ENCODE assay signal across 26 mouse cellular contexts in genomic region chr6:124102334-124102733, GRCm38 (mm10).
DNase-seq lines count a peak whose midpoint lies in the region; ATAC-seq lines count a peak whose summit lies in the region.
"Had no signal": no experiment of that assay in that cellular context is flagged by ENCODE, and none has a peak within 500 bp of the region (broad histone marks: within the 10 kb centered on the region; RNA-seq: fewer than 3 reads in every experiment).

No protein-coding gene starts in this region.

- no peak overlapping the region for H3K27ac ChIP-seq in midbrain, embryonic 13.5 days
- H3K27ac ChIP-seq: embryonic facial prominence, embryonic 13.5 days; embryonic facial prominence, embryonic 15.5 days; forebrain, embryonic 10.5 days; forebrain, embryonic 12.5 days had no signal

- no peaks in the 10 kb centered on the region for H3K36me3 ChIP-seq in midbrain, embryonic 13.5 days
- H3K36me3 ChIP-seq: embryonic facial prominence, embryonic 13.5 days; embryonic facial prominence, embryonic 15.5 days; forebrain, embryonic 10.5 days; forebrain, embryonic 12.5 days; G1E had no signal

- no peak overlapping the region for H3K4me2 ChIP-seq in midbrain, embryonic 13.5 days (replicated peaks)
- H3K4me2 ChIP-seq: embryonic facial prominence, embryonic 13.5 days; embryonic facial prominence, embryonic 15.5 days; forebrain, embryonic 12.5 days had no signal

- 80% methylated on average over 4 of the region's 4 CpGs for WGBS in midbrain, embryonic 13.5 days

- H3K9me3 ChIP-seq in midbrain, embryonic 13.5 days = no peaks in the 10 kb centered on the region
- H3K9me3 ChIP-seq: embryonic facial prominence, embryonic 13.5 days; embryonic facial prominence, embryonic 15.5 days; forebrain, embryonic 10.5 days; forebrain, embryonic 12.5 days; G1E had no signal

- DNase-seq in ovary, postnatal 14 days (ENCODE audit: low spot score) = no peak
- DNase-seq: adrenal gland, adult 8-10 months; adrenal gland, postnatal 14 days; adrenal gland, postnatal 36 days; B cell, adult 2 months; cerebellum, adult 11-12 months; cerebellum, adult 2 months; cerebellum, adult 9-10 months; cerebellum, postnatal 10 days; cerebellum, postnatal 25 days; embryo, embryonic 11 days had no signal

- ATAC-seq in common myeloid progenitor, adult 5-6 weeks (replicated peaks; ENCODE audit: low read depth, poor library complexity, severe bottlenecking) = peak; percentile 87
- peak; percentile 37 to 39; a peak in 3 of 4 replicates for ATAC-seq in hematopoietic stem cell, adult 5-6 weeks (replicated peaks in 1 of 2; ENCODE audit: insufficient read depth in 1 of 2, low FRiP score in 2 of 2, low TSS enrichment in 1 of 2, low read depth in 1 of 2, poor library complexity in 2 of 2, severe bottlenecking in 2 of 2)
- ATAC-seq in megakaryocyte-erythroid progenitor cell, adult 5-6 weeks (replicated peaks; ENCODE audit: low FRiP score, low TSS enrichment, poor library complexity, severe bottlenecking) = 0 out of 2 replicates have a peak, but pooled peaks have one; percentile 22
- ATAC-seq in midbrain, embryonic 13.5 days = no peak
- ATAC-seq: activated CD4-positive, CD25-positive, alpha-beta regulatory T cell, adult 4 months; CD4-positive, CD25-positive, alpha-beta regulatory T cell, adult 4 months; forebrain, embryonic 14.5 days; forebrain, embryonic 16.5 days; Patski had no signal

- no peaks in the 10 kb centered on the region for H3K4me1 ChIP-seq in midbrain, embryonic 13.5 days (replicated peaks)
- H3K4me1 ChIP-seq: embryonic facial prominence, embryonic 13.5 days; embryonic facial prominence, embryonic 15.5 days; forebrain, embryonic 10.5 days; forebrain, embryonic 12.5 days had no signal

- no peaks in the 10 kb centered on the region for H3K27me3 ChIP-seq in midbrain, embryonic 13.5 days
- H3K27me3 ChIP-seq: embryonic facial prominence, embryonic 13.5 days; embryonic facial prominence, embryonic 15.5 days; forebrain, embryonic 12.5 days; Patski had no signal

- no peak overlapping the region for H3K4me3 ChIP-seq in midbrain, embryonic 13.5 days (replicated peaks)
- H3K4me3 ChIP-seq: embryonic facial prominence, embryonic 13.5 days; embryonic facial prominence, embryonic 15.5 days; erythroblast, embryonic 14.5 days; forebrain, embryonic 10.5 days; forebrain, embryonic 12.5 days had no signal

- H3K9ac ChIP-seq in midbrain, embryonic 13.5 days (replicated peaks) = no peak overlapping the region
- H3K9ac ChIP-seq: embryonic facial prominence, embryonic 13.5 days; embryonic facial prominence, embryonic 15.5 days; forebrain, embryonic 12.5 days had no signal
